In genomic region chr8:95391101-95391500, GRCm38 (mm10) we compare ENCODE assay signal across 15 mouse cellular contexts.
"Had no signal": no experiment of that assay in that cellular context is flagged by ENCODE, and none has a peak within 500 bp of the region (broad histone marks: within the 10 kb centered on the region; RNA-seq: fewer than 3 reads in every experiment).

No protein-coding gene starts in this region.

- H3K36me3 ChIP-seq: limb, embryonic 13.5 days; midbrain, embryonic 12.5 days; neural tube, embryonic 13.5 days; stomach, embryonic 15.5 days had no signal

- H3K9ac ChIP-seq: limb, embryonic 13.5 days; liver, embryonic 14.5 days; lung, embryonic 14.5 days; midbrain, embryonic 12.5 days; neural tube, embryonic 13.5 days; stomach, embryonic 15.5 days had no signal

- H3K27me3 ChIP-seq: limb, embryonic 13.5 days; midbrain, embryonic 12.5 days; neural tube, embryonic 13.5 days; stomach, embryonic 15.5 days had no signal

- H3K4me2 ChIP-seq: limb, embryonic 13.5 days; lung, embryonic 14.5 days; midbrain, embryonic 12.5 days; neural tube, embryonic 13.5 days; stomach, embryonic 15.5 days had no signal

- DNase-seq: kidney, postnatal 36 days; left cerebral cortex, postnatal 4 days; lung, embryonic 14.5 days; retina, postnatal 1 day; right cerebral cortex, postnatal 4 days; spleen, adult 18-20 months; thymus, adult 2 months had no signal

- ATAC-seq: intestine, postnatal 0 days; midbrain, embryonic 16.5 days had no signal

- H3K4me3 ChIP-seq: layer of hippocampus, adult 2 months; limb, embryonic 13.5 days; midbrain, embryonic 12.5 days; neural tube, embryonic 13.5 days; stomach, embryonic 15.5 days had no signal

- H3K9me3 ChIP-seq: limb, embryonic 13.5 days; midbrain, embryonic 12.5 days; neural tube, embryonic 13.5 days; stomach, embryonic 15.5 days had no signal

- H3K27ac ChIP-seq: layer of hippocampus, adult 2 months; limb, embryonic 13.5 days; liver, embryonic 14.5 days; midbrain, embryonic 12.5 days; neural tube, embryonic 13.5 days; stomach, embryonic 15.5 days had no signal
